Mouse (Mus musculus): ENCODE measurements around the gene Cfap69. TPM values are rescaled to one million over a fixed set of nuclear protein-coding genes. Genes with fewer than 3 reads are reported as not detected.

Gene Cfap69
- polyA plus RNA-seq, 1 experiment from 2014 or later = 1.3 TPM

DNA sequence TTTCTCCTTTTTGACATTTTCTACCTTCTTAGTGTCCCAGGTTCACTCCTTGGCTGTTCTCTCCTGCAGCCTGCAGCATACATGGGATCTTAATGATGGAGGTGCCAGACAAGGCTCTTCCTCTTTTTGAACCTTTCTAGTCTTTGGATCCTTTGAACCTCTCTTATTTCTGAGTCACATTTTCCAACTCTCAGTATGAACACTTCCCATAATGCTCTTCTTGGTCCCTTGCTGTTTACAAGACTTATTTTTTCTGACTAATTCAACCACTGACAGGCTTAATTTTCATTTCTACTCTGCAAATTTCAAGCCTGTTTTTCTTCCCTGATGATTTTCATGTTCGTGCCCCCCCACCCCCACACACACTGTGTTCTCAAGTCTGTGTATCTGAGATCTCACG lies 25.5 kb downstream of the Cfap69 start:
- no peak for ATAC-seq
- Histone ChIP-seq H3K4me2 (replicated peaks) (no peak overlapping the region), H3K4me1 (replicated peaks) (no peaks in the 10 kb centered on the region), H3K27ac (no peak overlapping the region), H3K9ac (no peak overlapping the region), H3K36me3 (no peaks in the 10 kb centered on the region), H3K9me3 (no peaks in the 10 kb centered on the region), H3K27me3 (replicated peaks) (no peaks in the 10 kb centered on the region), H3K4me3 (replicated peaks) (no peak overlapping the region)
- 67% methylated on average over 2 of the region's 2 CpGs for WGBS

DNA sequence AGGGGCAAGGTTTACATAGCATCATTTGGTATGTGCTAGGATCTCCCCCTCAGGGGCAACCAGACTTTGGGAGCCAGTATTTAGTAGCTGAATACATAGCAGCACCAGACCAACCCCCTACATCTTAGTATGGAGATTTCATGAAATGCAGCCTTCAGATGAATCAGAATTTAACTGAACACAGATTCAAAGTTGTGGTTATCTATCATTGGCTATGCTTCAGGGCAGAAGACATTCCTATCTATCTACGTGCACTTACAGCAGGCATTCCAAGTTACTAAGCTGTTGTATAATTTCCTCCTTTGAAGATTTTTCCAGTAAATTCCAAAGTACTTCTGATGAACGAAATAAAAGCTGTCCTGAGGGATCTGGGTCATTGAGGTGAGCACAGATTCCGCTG lies 38.5 kb downstream of the Cfap69 start:
- Histone ChIP-seq H3K4me1 (replicated peaks) (no peaks in the 10 kb centered on the region), H3K36me3 (no peaks in the 10 kb centered on the region), H3K9me3 (no peaks in the 10 kb centered on the region), H3K27me3 (replicated peaks) (no peaks in the 10 kb centered on the region), H3K4me2 (replicated peaks) (no peak overlapping the region), H3K4me3 (replicated peaks) (no peak overlapping the region), H3K9ac (no peak overlapping the region), H3K27ac (no peak overlapping the region)
- 73% methylated on average over 3 of the region's 3 CpGs for WGBS
- no peak for ATAC-seq

DNA sequence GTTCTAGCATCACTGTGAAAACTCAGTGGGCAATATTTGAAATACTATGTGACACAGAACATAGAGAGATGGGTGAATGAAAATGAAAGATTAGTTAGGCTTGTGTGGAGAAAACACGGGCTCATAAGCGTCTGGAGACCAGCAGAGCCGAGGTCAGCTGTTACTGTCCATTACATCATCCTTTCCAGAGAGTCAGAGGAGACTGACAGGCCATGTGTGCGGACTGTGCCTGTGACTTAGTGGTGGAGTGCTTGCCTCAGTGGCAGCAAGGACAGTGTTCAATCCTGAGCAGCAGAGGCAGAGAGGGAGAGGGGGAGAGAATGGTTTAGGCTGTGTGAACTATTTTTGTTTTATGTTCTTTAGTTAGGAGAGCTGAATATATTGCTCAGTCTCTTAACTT lies 45.7 kb downstream of the Cfap69 start:
- Histone ChIP-seq H3K4me3 (replicated peaks) (no peak overlapping the region), H3K9ac (no peak overlapping the region), H3K4me2 (replicated peaks) (no peak overlapping the region), H3K9me3 (no peaks in the 10 kb centered on the region), H3K27me3 (replicated peaks) (no peaks in the 10 kb centered on the region), H3K27ac (no peak overlapping the region), H3K36me3 (no peaks in the 10 kb centered on the region), H3K4me1 (replicated peaks) (no peaks in the 10 kb centered on the region)
- 66% methylated on average over 4 of the region's 4 CpGs for WGBS
- ATAC-seq = no peak

DNA sequence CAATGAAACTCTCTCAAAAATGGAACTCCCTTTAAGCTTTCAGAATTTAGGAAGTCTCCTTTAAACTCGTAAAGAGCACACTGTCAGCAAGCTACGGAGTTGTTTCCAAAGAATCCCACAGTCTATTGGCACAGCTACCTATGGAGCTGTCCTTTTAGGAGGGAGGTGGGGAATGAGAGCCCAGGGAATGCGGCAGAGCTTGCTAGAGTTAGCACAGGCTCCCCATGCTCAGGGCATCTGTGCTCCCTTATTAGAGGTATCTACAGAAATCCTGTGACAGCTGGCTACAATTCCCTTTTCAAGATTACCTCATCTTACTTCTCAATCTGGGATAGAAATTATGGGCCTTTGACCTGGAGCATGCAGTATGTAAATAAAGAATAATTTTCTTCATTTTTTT lies 53.5 kb downstream of the Cfap69 start:
- no peaks in the 10 kb centered on the region for H3K27me3 ChIP-seq (replicated peaks)
- no peak for ATAC-seq
- H3K9me3 ChIP-seq = no peaks in the 10 kb centered on the region
- H3K36me3 ChIP-seq = no peaks in the 10 kb centered on the region
- H3K4me1 ChIP-seq (replicated peaks) = no peaks in the 10 kb centered on the region
- no peak overlapping the region for H3K4me3 ChIP-seq (replicated peaks)
- no peak overlapping the region for H3K9ac ChIP-seq
- no peak overlapping the region for H3K27ac ChIP-seq
- no peak overlapping the region for H3K4me2 ChIP-seq (replicated peaks)
- 53% methylated on average over 3 of the region's 3 CpGs for WGBS

DNA sequence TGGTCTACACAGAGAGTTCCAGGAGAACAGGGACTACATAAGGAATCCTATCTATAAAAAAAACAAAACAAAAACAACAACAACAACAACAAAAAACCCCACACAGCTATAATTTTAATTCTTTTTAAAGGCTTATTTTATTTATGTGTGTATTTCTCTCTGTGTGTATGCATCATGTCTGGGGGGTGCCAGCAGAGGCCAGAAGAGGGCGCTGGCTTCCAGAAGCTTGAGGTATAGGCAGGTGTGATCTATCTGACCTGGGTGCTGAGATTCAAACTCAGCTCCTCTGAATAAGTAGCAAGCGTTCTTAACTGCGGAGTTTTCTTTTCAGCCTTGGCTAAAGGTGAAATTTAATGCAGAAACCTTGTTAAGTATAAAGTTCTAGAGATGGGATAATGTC lies 76.4 kb downstream of the Cfap69 start:
- no peaks in the 10 kb centered on the region for H3K9me3 ChIP-seq
- H3K27me3 ChIP-seq (replicated peaks) = no peaks in the 10 kb centered on the region
- no peak overlapping the region for H3K27ac ChIP-seq
- H3K9ac ChIP-seq = no peak overlapping the region
- WGBS = 85% methylated on average over 3 of the region's 3 CpGs
- ATAC-seq = no peak
- H3K4me3 ChIP-seq (replicated peaks) = no peak overlapping the region
- H3K4me2 ChIP-seq (replicated peaks) = no peak overlapping the region
- no peaks in the 10 kb centered on the region for H3K36me3 ChIP-seq
- H3K4me1 ChIP-seq (replicated peaks) = no peaks in the 10 kb centered on the region

DNA sequence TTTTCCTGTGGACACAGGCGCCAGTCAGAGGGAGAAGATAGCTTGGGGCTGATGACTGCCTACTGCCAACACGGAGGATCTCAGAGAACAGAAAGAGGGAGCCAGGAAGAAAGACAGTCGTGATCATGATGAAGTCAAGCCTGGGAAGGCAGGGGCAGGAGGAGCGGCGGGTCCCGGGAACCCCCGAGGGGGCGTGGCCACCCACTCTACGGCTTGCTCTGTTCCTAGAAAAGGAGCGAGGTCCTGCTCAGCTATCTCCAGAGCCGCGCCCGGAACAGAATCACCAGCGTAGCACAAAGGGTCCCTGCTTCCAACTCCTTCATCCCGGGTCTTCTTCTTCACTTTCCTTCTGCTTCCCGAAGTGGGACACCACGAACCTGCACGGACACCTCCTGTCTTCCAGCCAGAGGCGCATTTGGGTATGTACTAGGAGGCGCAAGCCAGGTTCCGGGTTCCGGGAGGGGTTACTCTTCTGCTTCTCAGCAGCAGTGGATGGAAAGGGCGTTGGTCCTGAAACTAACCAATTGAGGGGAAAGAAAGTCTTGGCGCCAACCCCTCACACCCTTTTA lies 90.2 kb downstream of the Cfap69 start, which contains the start of gene Gm8773:
Gene Gm8773 (plus strand): TSS at position 51 of the 569 bp plus-strand sequence.
- 2% methylated on average over 24 of the region's 24 CpGs for WGBS
- H3K4me2 ChIP-seq (replicated peaks) = peak within 1 kb of the TSS; percentile 93
- no peaks in the 10 kb centered on the region for H3K36me3 ChIP-seq
- peak within 1 kb of the TSS; percentile 55 for H3K4me3 ChIP-seq (replicated peaks)
- H3K4me1 ChIP-seq (replicated peaks) = no peaks in the 10 kb centered on the region
- ATAC-seq = peak; percentile 88
- H3K9me3 ChIP-seq = no peaks in the 10 kb centered on the region
- no peak within 1 kb of the TSS for H3K27ac ChIP-seq
- no peaks in the 10 kb centered on the region for H3K27me3 ChIP-seq (replicated peaks)
- H3K9ac ChIP-seq = peak within 1 kb of the TSS; percentile 41; the same call in 1 of the 2 replicates

DNA sequence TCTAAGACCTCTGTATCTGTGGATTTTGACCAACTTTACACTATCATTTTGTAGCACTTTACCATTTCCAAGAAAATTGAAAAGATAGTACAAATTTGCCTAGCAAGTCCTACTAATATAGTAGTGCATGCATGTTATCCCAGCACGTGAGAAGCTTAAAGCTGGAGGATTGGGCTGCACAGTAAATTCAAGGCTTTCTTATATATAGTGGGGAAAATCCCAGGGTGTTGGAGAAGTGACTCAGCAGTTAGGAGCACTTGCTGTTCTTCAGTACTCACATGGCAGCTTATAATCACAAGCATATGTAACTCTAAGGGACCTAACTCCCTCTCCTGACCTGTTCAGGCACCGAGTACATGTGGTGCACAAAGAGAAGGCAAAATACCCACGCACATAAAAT lies 101.6 kb downstream of the Cfap69 start:
- Histone ChIP-seq H3K4me1 (replicated peaks) (no peaks in the 10 kb centered on the region), H3K9me3 (no peaks in the 10 kb centered on the region), H3K4me3 (replicated peaks) (no peak overlapping the region), H3K36me3 (no peaks in the 10 kb centered on the region), H3K27ac (no peak overlapping the region), H3K9ac (no peak overlapping the region), H3K4me2 (replicated peaks) (no peak overlapping the region), H3K27me3 (replicated peaks) (no peaks in the 10 kb centered on the region)
- no peak for ATAC-seq
- WGBS = 72% methylated on average over 3 of the region's 3 CpGs

DNA sequence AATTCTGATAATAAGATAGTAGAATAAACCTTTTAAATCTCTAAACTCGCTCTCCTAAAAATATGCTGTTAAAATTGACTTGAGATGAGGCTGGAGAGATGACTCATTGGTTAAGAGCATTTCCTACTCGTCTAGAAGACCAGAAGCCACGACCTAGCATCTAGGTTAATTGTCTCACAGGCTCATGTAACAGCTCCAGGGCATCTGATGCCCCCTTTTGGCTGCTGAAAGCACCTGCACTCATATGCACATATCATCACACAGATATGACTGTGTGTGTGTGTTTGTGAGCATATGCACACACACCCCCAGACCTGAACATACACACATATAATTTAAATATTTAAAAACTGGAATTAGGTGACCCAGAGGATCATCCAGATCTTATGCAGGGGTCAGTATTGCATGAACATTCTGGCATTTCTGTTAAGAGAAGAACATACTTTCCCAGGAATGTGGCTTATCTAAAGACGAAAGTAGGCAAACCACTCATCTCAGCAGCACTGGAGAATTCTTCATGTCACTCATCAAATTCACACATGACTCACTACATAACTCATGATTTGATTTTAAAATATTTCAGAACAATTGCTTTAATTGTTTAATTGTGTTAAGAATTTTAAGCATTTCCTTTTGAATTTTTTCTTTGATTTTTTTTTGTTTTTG lies 102.9 kb downstream of the Cfap69 start:
- no peak overlapping the region for H3K27ac ChIP-seq
- no peak for ATAC-seq
- H3K4me3 ChIP-seq (replicated peaks) = no peak overlapping the region
- H3K9me3 ChIP-seq = no peaks in the 10 kb centered on the region
- H3K9ac ChIP-seq = no peak overlapping the region
- no peak overlapping the region for H3K4me2 ChIP-seq (replicated peaks)
- H3K36me3 ChIP-seq = no peaks in the 10 kb centered on the region
- H3K27me3 ChIP-seq (replicated peaks) = no peaks in the 10 kb centered on the region
- 76% methylated on average over 4 of the region's 4 CpGs for WGBS
- no peaks in the 10 kb centered on the region for H3K4me1 ChIP-seq (replicated peaks)

DNA sequence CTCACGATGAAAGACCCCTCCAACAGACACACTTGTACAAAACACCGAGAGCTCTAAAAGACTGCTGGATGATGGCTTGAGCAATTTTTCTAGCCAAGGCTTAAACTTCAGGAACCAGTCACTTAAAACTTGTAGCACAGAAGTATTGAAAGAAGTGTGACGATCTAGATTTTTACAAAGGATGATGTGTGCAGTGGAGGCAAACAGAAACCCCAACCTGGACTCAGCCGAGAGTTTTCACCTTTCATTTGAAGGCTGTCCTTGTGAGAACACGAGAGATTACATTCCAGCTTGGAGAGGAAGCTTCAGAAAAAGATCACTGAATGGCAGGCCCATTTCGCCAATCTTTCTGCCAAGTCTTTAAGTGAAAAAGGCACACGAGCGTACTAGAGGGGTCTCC lies 104.2 kb downstream of the Cfap69 start:
- Histone ChIP-seq H3K36me3 (peaks cover under 1% of the 10 kb centered on the region; the same call in 1 of the 2 replicates), H3K9me3 (no peaks in the 10 kb centered on the region), H3K27me3 (replicated peaks) (no peaks in the 10 kb centered on the region), H3K4me2 (replicated peaks) (peak overlapping the region; percentile 67), H3K4me3 (replicated peaks) (peak overlapping the region; percentile 68), H3K27ac (no peak overlapping the region), H3K4me1 (replicated peaks) (no peaks in the 10 kb centered on the region), H3K9ac (peak overlapping the region; percentile 76)
- WGBS = 36% methylated on average over 8 of the region's 8 CpGs
- peak; percentile 27; the same call in 1 of the 2 replicates for ATAC-seq

DNA sequence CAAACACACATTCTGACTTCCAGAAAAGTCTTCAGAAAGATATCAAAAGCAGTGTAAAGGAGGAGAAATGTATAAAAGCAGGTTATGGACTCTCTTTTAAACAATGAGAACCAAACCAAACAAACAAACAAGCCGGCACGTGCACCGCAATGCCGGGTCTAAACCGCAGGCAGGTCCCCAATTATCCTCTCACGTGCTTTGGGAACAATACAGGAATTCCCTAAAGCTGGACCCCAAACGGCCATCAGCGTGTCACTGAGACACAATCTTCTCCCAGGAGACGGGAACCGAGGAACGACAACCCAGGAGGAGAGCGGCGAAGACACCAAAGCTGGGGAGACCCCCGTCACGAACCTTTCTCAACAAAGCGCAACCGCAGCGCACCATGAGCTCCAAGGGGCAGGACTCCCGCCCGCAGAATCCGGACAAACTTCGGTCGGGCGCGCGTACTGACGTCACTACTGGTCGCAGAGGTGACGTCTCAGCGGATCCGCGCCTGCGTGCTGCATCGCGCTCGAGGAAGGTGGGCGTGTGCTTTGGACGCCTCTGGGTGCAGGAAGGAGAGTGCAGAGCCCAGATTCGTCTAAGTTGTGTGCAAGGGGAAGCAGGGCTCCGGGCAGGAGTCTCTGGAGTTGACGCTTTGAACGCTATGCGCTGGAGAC lies 104.8 kb downstream of the Cfap69 start, which contains the start of gene Gtpbp10:
Gene Gtpbp10 (minus strand): TSS at position 460 of the 662 bp plus-strand sequence.
- under 1% methylated on average over 43 of the region's 43 CpGs for WGBS
- peak; percentile 100 for ATAC-seq
- H3K27me3 ChIP-seq (replicated peaks) = no peaks in the 10 kb centered on the region

DNA sequence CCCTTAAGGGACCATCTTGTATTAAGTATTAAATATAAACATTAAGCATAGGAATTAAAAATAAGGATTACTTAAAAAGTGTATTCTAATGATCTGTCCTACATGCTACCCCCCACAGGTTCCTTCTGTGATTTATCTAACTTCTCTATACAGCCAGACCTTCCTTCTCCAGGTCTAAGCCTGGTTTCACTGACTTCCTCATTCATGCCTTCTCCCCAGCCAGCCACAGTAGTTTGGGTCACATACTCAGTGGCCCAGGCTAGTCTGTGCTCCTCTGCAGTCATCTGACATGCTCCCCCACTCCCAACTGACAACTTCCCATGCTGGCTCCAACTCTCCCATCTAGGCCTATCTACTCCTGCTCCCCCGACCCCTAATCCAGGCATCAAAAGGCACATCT lies 112.9 kb downstream of the Cfap69 start:
- Histone ChIP-seq H3K9me3 (no peaks in the 10 kb centered on the region), H3K36me3 (peaks cover 14% of the 10 kb centered on the region)
- WGBS = 92% methylated on average over 1 of the region's 1 CpGs

More for the DNA sequence above, 104.8 kb downstream of the Cfap69 start, which contains the start of gene Gtpbp10:
- H3K36me3 ChIP-seq = peaks cover 6% of the 10 kb centered on the region
- no peaks in the 10 kb centered on the region for H3K4me1 ChIP-seq (replicated peaks)
- H3K4me3 ChIP-seq (replicated peaks) = peak within 1 kb of the TSS; percentile 68
- H3K4me2 ChIP-seq (replicated peaks) = peak within 1 kb of the TSS; percentile 67
- H3K9ac ChIP-seq = peak within 1 kb of the TSS; percentile 76
- 0 out of 2 replicates have a peak within 1 kb of the TSS, but pooled peaks have one; percentile 54 for H3K27ac ChIP-seq
- no peaks in the 10 kb centered on the region for H3K9me3 ChIP-seq

DNA sequence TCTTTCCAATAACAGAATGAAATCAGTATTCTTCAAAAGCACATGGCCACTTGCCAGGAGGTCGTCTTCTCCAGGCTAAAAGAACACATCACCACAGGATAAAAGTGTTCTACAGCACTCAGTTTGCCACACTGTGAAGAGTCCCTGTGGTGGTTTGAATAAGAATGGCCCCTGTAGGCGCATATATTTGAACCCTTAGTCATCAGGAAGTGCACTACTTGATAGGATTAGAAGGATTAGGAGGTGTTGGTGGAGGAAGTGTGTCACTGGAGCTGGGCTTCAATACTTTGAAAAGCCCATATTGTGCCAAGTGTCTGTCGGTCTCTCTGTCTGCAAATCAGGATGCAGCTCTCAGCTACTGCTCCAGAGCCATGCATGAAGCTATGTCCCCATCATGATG lies 123.7 kb downstream of the Cfap69 start:
- H3K27ac ChIP-seq = no peak overlapping the region
- no peaks in the 10 kb centered on the region for H3K9me3 ChIP-seq
- H3K27me3 ChIP-seq (replicated peaks) = no peaks in the 10 kb centered on the region
- WGBS = 75% methylated on average over 3 of the region's 3 CpGs
- H3K4me1 ChIP-seq (replicated peaks) = no peaks in the 10 kb centered on the region
- H3K4me2 ChIP-seq (replicated peaks) = no peak overlapping the region
- ATAC-seq = no peak
- no peak overlapping the region for H3K4me3 ChIP-seq (replicated peaks)
- no peak overlapping the region for H3K9ac ChIP-seq
- H3K36me3 ChIP-seq = peaks cover 14% of the 10 kb centered on the region; the same call in 1 of the 2 replicates

More for the DNA sequence above, 112.9 kb downstream of the Cfap69 start:
- H3K27me3 ChIP-seq (replicated peaks) = no peaks in the 10 kb centered on the region
- no peak overlapping the region for H3K4me3 ChIP-seq (replicated peaks)
- no peak for ATAC-seq
- H3K4me2 ChIP-seq (replicated peaks) = no peak overlapping the region
- no peak overlapping the region for H3K9ac ChIP-seq
- H3K4me1 ChIP-seq (replicated peaks) = no peaks in the 10 kb centered on the region
- no peak overlapping the region for H3K27ac ChIP-seq

Data from intestine, embryonic 15.5 days (tissue).